Mouse (Mus musculus) hindbrain, embryonic 13.5 days (tissue): ENCODE measurements around the gene Cyp2b10. TPM values are rescaled to one million over a fixed set of nuclear protein-coding genes. Genes with fewer than 3 reads are reported as not detected.
"Not testable (repeated sequence)": the region's sequence is repeated elsewhere in the genome, so short reads cannot be mapped to it uniquely, and the experiment has no call there.

Experiments used
- ATAC-seq: fragments of 200-750 bp; cut with Nextera tagmentation; 2 replicates; pipeline ENCODE4 v1.8.0; 2017; ENCODE audit warnings: moderate TSS enrichment; ENCODE audit not compliant: low FRiP score
- H3K27ac ChIP-seq: fragments of 300-500 bp; sonication (generic); 2 replicates; pipeline ENCODE4 v1.5.1; 2015; ENCODE audit warnings: inconsistent platforms, mild to moderate bottlenecking, moderate library complexity
- H3K27me3 ChIP-seq: fragments of 300-500 bp; sonication (generic); 2 replicates; pipeline ENCODE4 v1.6.1; 2015; ENCODE audit warnings: mild to moderate bottlenecking, inconsistent platforms
- H3K36me3 ChIP-seq: fragments of 300-500 bp; sonication (generic); 2 replicates; pipeline ENCODE4 v1.6.1; 2015; ENCODE audit warnings: mild to moderate bottlenecking, inconsistent platforms
- H3K4me1 ChIP-seq: fragments of 300-500 bp; sonication (generic); replicated peaks from 2 replicates; pipeline ENCODE4 v1.6.1; 2015; ENCODE audit warnings: inconsistent platforms
- H3K4me2 ChIP-seq: fragments of 300-500 bp; sonication (generic); 2 replicates; pipeline ENCODE4 v1.6.1; 2015; ENCODE audit warnings: inconsistent platforms, mild to moderate bottlenecking, moderate library complexity
- H3K4me3 ChIP-seq: fragments of 300-500 bp; sonication (generic); 2 replicates; pipeline ENCODE4 v1.5.1; 2015; ENCODE audit warnings: mild to moderate bottlenecking, inconsistent platforms
- H3K9ac ChIP-seq: fragments of 300-500 bp; sonication (generic); 2 replicates; pipeline ENCODE4 v1.6.1; 2015; ENCODE audit warnings: mild to moderate bottlenecking, inconsistent platforms
- H3K9me3 ChIP-seq: fragments of 300-500 bp; sonication (generic); 2 replicates; pipeline ENCODE4 v1.6.1; 2016; ENCODE audit warnings: inconsistent platforms
- WGBS: fragments of 180-500 bp; shearing (Covaris S2); methylation state at CpG from one replicate; pipeline ENCODE4 v1.1.7; 2015; 5-methylcytosine and 5-hydroxymethylcytosine counted together
- polyA plus RNA-seq: library from polyadenylated mRNA; unstranded; fragments of >200 nt; fragmentation: Nextera tagmentation; extraction: Ambion mirVana; gene quantifications from 2 replicates; pipeline ENCODE4 v1.2.1, GENCODE M21; 2015

Gene Cyp2b10
- polyA plus RNA-seq, 1 experiment from 2014 or later = not detected

GRCm38 (mm10) chr7:25884272-25884671 lies 13.1 kb upstream of the Cyp2b10 start:
- Histone ChIP-seq H3K4me3 (no peak overlapping the region), H3K4me1 (no peaks in the 10 kb centered on the region), H3K27ac (no peak overlapping the region), H3K9ac (no peak overlapping the region), H3K36me3 (no peaks in the 10 kb centered on the region), H3K9me3 (no peaks in the 10 kb centered on the region), H3K4me2 (no peak overlapping the region), H3K27me3 (peaks cover 5% of the 10 kb centered on the region; the same call in 1 of the 2 replicates)
- WGBS = 82% methylated on average over 1 of the region's 1 CpGs
- no peak for ATAC-seq

- no peaks in the 10 kb centered on the region for H3K4me1 ChIP-seq
- no peaks in the 10 kb centered on the region for H3K9me3 ChIP-seq
- WGBS = 82% methylated on average over 3 of the region's 3 CpGs
- no peak overlapping the region for H3K27ac ChIP-seq
- no peak for ATAC-seq
- no peak overlapping the region for H3K9ac ChIP-seq
- no peaks in the 10 kb centered on the region for H3K36me3 ChIP-seq
- no peaks in the 10 kb centered on the region for H3K27me3 ChIP-seq
- no peak overlapping the region for H3K4me3 ChIP-seq
- H3K4me2 ChIP-seq = no peak overlapping the region
These were observed 9.7 kb upstream of the Cyp2b10 start for GRCm38 (mm10) chr7:25887758-25888157.

- Histone ChIP-seq H3K4me2 (no peak overlapping the region), H3K9ac (no peak overlapping the region), H3K36me3 (no peaks in the 10 kb centered on the region), H3K9me3 (no peaks in the 10 kb centered on the region), H3K4me3 (no peak overlapping the region), H3K27ac (no peak overlapping the region), H3K4me1 (no peaks in the 10 kb centered on the region), H3K27me3 (no peaks in the 10 kb centered on the region)
- WGBS = 82% methylated on average over 5 of the region's 5 CpGs
- ATAC-seq = no peak
These were observed 4.3 kb upstream of the Cyp2b10 start for GRCm38 (mm10) chr7:25893159-25893558.

- Histone ChIP-seq H3K9me3 (no peaks in the 10 kb centered on the region), H3K27ac (no peak overlapping the region), H3K9ac (no peak overlapping the region), H3K4me2 (no peak overlapping the region), H3K4me3 (no peak overlapping the region), H3K4me1 (no peaks in the 10 kb centered on the region), H3K36me3 (no peaks in the 10 kb centered on the region), H3K27me3 (no peaks in the 10 kb centered on the region)
- ATAC-seq = no peak
- WGBS = 71% methylated on average over 1 of the region's 1 CpGs
These were observed 2.3 kb upstream of the Cyp2b10 start for GRCm38 (mm10) chr7:25895162-25895561.

- Histone ChIP-seq H3K36me3 (no peaks in the 10 kb centered on the region), H3K9ac (no peak overlapping the region), H3K4me3 (no peak overlapping the region), H3K4me2 (no peak overlapping the region), H3K27ac (no peak overlapping the region), H3K9me3 (no peaks in the 10 kb centered on the region), H3K27me3 (no peaks in the 10 kb centered on the region), H3K4me1 (no peaks in the 10 kb centered on the region)
- 92% methylated on average over 7 of the region's 7 CpGs for WGBS
- no peak for ATAC-seq
These were observed 644 bp downstream of the Cyp2b10 start for GRCm38 (mm10) chr7:25898064-25898463.

- WGBS = 78% methylated on average over 8 of the region's 8 CpGs
- H3K4me1 ChIP-seq = no peaks in the 10 kb centered on the region
- no peak overlapping the region for H3K4me3 ChIP-seq
- H3K9me3 ChIP-seq = no peaks in the 10 kb centered on the region; the same call in none of the 2 replicates
- no peak overlapping the region for H3K27ac ChIP-seq
- no peak overlapping the region for H3K9ac ChIP-seq
- no peaks in the 10 kb centered on the region for H3K36me3 ChIP-seq
- no peak overlapping the region for H3K4me2 ChIP-seq
- ATAC-seq = no peak
- no peaks in the 10 kb centered on the region for H3K27me3 ChIP-seq
These were observed 4.8 kb downstream of the Cyp2b10 start for GRCm38 (mm10) chr7:25902061-25902690.

GRCm38 (mm10) chr7:25903156-25903555 lies 5.7 kb downstream of the Cyp2b10 start:
- no peak overlapping the region for H3K9ac ChIP-seq
- H3K4me1 ChIP-seq = no peaks in the 10 kb centered on the region
- WGBS = 40% methylated on average over 14 of the region's 14 CpGs
- H3K4me2 ChIP-seq = no peak overlapping the region
- no peaks in the 10 kb centered on the region for H3K36me3 ChIP-seq
- ATAC-seq = no peak
- H3K27me3 ChIP-seq = no peaks in the 10 kb centered on the region
- H3K4me3 ChIP-seq = no peak overlapping the region
- H3K9me3 ChIP-seq = no peaks in the 10 kb centered on the region; the same call in none of the 2 replicates
- no peak overlapping the region for H3K27ac ChIP-seq

- Histone ChIP-seq H3K27me3 (no peaks in the 10 kb centered on the region), H3K9ac (no peak overlapping the region), H3K4me2 (no peak overlapping the region), H3K9me3 (no peaks in the 10 kb centered on the region; the same call in none of the 2 replicates), H3K27ac (no peak overlapping the region), H3K36me3 (no peaks in the 10 kb centered on the region), H3K4me3 (no peak overlapping the region), H3K4me1 (no peaks in the 10 kb centered on the region)
- 34% methylated on average over 3 of the region's 3 CpGs for WGBS
- ATAC-seq = no peak
These were observed 6.6 kb downstream of the Cyp2b10 start for GRCm38 (mm10) chr7:25904066-25904465.

GRCm38 (mm10) chr7:25904489-25904888 lies 7.1 kb downstream of the Cyp2b10 start:
- H3K9me3 ChIP-seq = no peaks in the 10 kb centered on the region; the same call in none of the 2 replicates
- ATAC-seq = no peak
- WGBS = 75% methylated on average over 10 of the region's 10 CpGs

GRCm38 (mm10) chr7:25907380-25907779 lies 10.0 kb downstream of the Cyp2b10 start:
- H3K27me3 ChIP-seq = no peaks in the 10 kb centered on the region
- H3K9ac ChIP-seq = no peak overlapping the region
- no peaks in the 10 kb centered on the region; the same call in none of the 2 replicates for H3K9me3 ChIP-seq
- no peak for ATAC-seq
- no peak overlapping the region for H3K4me2 ChIP-seq
- no peak overlapping the region for H3K27ac ChIP-seq
- no peak overlapping the region for H3K4me3 ChIP-seq
- H3K36me3 ChIP-seq = no peaks in the 10 kb centered on the region
- WGBS = 84% methylated on average over 6 of the region's 6 CpGs
- no peaks in the 10 kb centered on the region for H3K4me1 ChIP-seq

More at GRCm38 (mm10) chr7:25904489-25904888, 7.1 kb downstream of the Cyp2b10 start:
- H3K27me3 ChIP-seq = no peaks in the 10 kb centered on the region
- H3K4me3 ChIP-seq = no peak overlapping the region
- no peaks in the 10 kb centered on the region for H3K36me3 ChIP-seq
- H3K27ac ChIP-seq = no peak overlapping the region
- H3K9ac ChIP-seq = no peak overlapping the region
- no peak overlapping the region for H3K4me2 ChIP-seq
- no peaks in the 10 kb centered on the region for H3K4me1 ChIP-seq

- no peak for ATAC-seq
- Histone ChIP-seq H3K4me2 (no peak overlapping the region), H3K27ac (no peak overlapping the region), H3K27me3 (no peaks in the 10 kb centered on the region), H3K36me3 (no peaks in the 10 kb centered on the region), H3K9ac (no peak overlapping the region), H3K4me1 (no peaks in the 10 kb centered on the region), H3K4me3 (no peak overlapping the region), H3K9me3 (no peaks in the 10 kb centered on the region)
- 72% methylated on average over 2 of the region's 2 CpGs for WGBS
These were observed 12.6 kb downstream of the Cyp2b10 start for GRCm38 (mm10) chr7:25910046-25910445.

GRCm38 (mm10) chr7:25916116-25916515 lies 18.7 kb downstream of the Cyp2b10 start:
- H3K36me3 ChIP-seq = no peaks in the 10 kb centered on the region
- no peak overlapping the region for H3K9ac ChIP-seq
- no peaks in the 10 kb centered on the region for H3K27me3 ChIP-seq
- no peak overlapping the region for H3K27ac ChIP-seq
- no peaks in the 10 kb centered on the region for H3K9me3 ChIP-seq
- ATAC-seq = no peak
- no peak overlapping the region for H3K4me3 ChIP-seq
- H3K4me2 ChIP-seq = no peak overlapping the region
- H3K4me1 ChIP-seq = no peaks in the 10 kb centered on the region
- WGBS = 64% methylated on average over 1 of the region's 1 CpGs

GRCm38 (mm10) chr7:25917271-25917670 lies 19.9 kb downstream of the Cyp2b10 start:
- H3K9ac ChIP-seq, H3K36me3 ChIP-seq, H3K4me3 ChIP-seq, H3K9me3 ChIP-seq, H3K27me3 ChIP-seq, H3K4me2 ChIP-seq, ATAC-seq, H3K27ac ChIP-seq, H3K4me1 ChIP-seq: not testable (repeated sequence)
- 61% methylated on average over 5 of the region's 5 CpGs for WGBS
